Mouse (Mus musculus) megakaryocyte progenitor cell, adult 5-6 weeks (primary cell): ENCODE results near the gene Psmd5. TPM values are rescaled to one million over a fixed set of nuclear protein-coding genes. Genes with fewer than 3 reads are reported as not detected.

Source experiments
- ATAC-seq: replicated peaks from 2 replicates; pipeline ENCODE4 v1.8.0; 2016; ENCODE audit warnings: mild to moderate bottlenecking, moderate TSS enrichment, inconsistent platforms; ENCODE audit not compliant: poor library complexity
- total RNA-seq, 2 experiments: library from RNA; stranded (forward) in 1 of 2; stranded (reverse) in 1 of 2; fragments of 157-497, 149-512 nt in 1 of 2; fragments of 200-1000 nt in 1 of 2; gene quantifications; 2 replicates each; pipeline versions ENCODE4 v1.2.3 to v1.2.4; 2015 to 2017

The Psmd5 gene
- total RNA-seq (2015) (81.7 and 88.9 TPM in 2 replicates), total RNA-seq (2017) (27.5 and 33.9 TPM in 2 replicates)

GRCm38 (mm10) chr2:34874816-34875345 is at the start of gene Psmd5:
TSS of gene Psmd5 (minus strand) at chr2:34874968.
- no peak for ATAC-seq

DNA sequence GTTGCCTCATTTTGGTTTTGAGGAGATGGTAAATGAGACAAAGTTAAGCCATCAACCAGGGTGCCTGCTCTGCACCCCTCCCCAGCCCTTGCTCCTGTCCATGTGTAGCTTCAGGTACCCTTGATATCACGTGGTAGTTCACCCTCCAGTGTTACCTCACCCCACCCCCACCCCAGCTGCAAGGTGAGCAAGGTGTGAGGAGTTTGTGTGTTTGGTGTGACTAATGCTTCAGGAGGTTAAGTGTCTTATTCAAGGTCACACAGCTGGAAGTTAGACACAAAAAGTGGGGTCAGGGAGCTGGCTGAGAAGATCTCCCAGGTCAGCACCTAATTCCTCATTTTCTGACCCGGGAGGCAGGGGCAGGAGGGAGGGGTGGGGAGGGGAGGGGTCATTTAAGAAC is 48.0 kb upstream of the Psmd5 start:
- ATAC-seq, result no peak

- no peak for ATAC-seq
Measured at GRCm38 (mm10) chr2:34920144-34920543, 45.4 kb upstream of the Psmd5 start.

GRCm38 (mm10) chr2:34915103-34915502 is 40.3 kb upstream of the Psmd5 start:
- ATAC-seq, result no peak

DNA sequence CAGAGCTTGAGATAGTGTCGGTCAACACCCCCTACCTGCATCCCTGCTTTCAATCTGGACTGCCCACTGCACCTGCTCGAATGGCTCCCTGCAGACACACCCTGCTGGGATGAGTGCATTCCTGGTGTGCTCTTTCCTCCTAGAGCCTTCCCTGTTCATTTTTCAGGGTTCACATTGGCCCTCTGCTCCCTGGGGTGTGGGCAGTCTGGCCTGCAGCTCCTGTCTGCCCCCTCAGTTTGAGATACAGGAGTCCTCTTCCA is 40.0 kb upstream of the Psmd5 start:
- ATAC-seq, result no peak

GRCm38 (mm10) chr2:34914069-34914822 is 39.5 kb upstream of the Psmd5 start:
- peak; percentile 82 for ATAC-seq

GRCm38 (mm10) chr2:34913218-34914068 is 38.7 kb upstream of the Psmd5 start, which contains the start of gene Phf19:
TSS of gene Phf19 (minus strand) at chr2:34914026.
- ATAC-seq, result peak; percentile 43; the same call in 1 of the 2 replicates

DNA sequence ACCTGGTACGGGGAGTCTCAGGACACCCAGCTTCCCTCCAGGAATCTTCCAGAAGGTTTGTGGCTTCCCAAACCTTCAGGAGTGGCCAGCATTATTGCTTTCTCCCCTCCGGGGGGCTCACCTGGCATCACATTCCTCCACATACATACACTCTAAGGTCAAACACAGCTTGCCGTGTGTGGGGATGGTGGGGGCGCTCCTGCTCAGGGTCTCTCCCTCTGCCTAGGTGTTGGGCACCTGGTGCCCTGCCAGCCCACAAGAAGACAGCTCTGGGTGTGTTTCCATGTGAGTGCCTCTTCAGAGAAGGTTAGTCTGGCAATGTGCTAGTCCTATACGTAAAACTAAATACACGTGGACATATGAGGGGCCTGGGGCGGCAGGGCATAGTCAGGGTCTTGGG is 37.8 kb upstream of the Psmd5 start:
- ATAC-seq, result no peak

- ATAC-seq, result no peak
Measured at GRCm38 (mm10) chr2:34911871-34912270, 37.1 kb upstream of the Psmd5 start.

- no peak for ATAC-seq
Measured at GRCm38 (mm10) chr2:34909719-34910118, 35.0 kb upstream of the Psmd5 start.

GRCm38 (mm10) chr2:34906861-34907604 is 32.3 kb upstream of the Psmd5 start:
- peak; percentile 36 for ATAC-seq

DNA sequence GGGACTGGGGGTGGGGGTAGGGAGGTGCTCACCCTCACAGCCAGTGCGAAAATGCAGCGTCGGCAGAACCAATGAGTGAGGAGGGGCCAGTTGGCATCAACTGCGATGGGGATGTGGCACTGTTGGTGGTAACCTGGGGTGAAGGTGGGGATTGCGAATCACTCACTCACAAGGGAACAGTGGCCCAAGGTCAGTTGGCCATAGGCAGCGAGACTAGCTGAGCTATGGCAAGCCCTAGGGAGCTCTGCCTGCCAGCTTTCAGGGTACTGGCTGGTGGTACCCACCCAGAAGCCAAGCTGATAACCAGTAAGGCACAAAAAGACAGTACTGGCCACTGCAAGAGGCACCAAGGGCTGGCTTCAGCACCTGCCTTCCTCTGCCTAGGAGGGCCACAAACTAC is 31.7 kb upstream of the Psmd5 start:
- ATAC-seq, result no peak

DNA sequence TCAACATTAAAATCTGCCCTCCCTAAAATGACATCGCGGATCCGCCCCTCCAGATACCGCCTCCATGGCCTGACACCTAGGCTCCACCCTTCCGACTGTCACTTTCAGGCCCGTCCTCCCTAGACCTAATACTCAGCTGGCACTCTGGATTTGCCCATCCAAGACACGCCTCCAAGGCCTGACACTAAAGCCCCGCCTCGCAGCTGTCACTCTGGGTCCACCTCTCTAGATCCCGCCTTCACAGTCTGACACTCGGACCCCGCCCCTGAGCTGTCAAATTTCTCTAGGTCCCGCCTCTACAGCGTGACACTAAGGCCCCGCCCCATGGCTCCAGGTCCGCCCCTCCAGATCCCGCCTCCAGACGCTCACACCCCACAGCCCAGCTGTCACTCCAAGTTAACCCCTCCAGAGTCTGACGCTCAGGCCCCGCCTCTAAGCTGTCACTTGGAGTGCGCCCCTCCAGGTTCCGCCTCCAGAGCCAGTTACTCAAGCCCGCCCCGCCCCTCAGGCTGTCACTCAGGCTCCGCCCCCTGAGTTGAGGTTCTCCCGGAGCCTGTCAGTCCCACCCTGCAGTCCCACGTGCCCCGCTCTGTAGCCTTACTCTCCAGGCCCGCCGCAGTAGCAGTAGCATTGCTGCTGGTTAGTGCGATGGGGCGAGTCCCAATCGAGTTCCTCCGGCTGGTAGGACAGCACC is 30.2 kb upstream of the Psmd5 start:
- ATAC-seq, result peak; percentile 85

GRCm38 (mm10) chr2:34903652-34904405 is 29.1 kb upstream of the Psmd5 start:
- no peak for ATAC-seq

DNA sequence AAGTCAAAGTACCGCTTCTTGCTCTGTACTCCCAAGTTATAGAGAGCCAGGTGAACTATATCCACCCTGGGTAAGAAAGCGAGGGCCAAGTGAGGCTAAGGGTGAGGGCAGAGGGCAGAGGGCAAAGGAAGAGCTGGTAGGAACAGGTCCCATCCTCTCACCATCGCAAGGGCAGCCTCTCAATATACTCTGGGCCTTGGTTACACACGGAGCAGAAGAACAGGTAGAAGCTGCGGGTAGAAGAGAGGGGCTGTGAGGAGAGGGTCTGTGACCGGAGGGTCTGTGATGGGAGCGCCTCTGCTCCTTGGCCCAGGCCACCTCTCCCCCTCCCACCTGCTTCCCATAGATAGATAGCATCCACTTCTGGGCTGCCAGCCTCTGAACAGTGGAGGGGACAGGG is 28.4 kb upstream of the Psmd5 start:
- no peak for ATAC-seq

DNA sequence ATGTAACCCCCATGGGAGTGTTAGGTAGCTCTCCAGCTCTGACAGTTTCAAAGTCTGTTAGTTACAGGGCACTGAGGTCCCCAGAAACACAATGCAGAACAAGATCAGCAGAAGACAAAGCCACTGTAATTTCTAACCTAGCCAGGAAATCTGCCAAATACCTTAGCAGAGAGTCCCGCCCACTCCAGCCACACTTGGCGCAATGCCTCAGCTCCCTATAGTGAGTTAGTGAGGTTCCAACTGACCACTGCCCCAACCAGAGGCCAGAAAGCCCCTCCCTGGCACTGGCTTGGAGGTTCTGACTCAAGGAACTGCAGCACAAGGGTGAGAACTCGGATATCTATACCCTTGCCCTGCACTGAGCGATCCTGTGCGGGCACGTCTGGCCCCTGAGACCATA is 28.0 kb upstream of the Psmd5 start:
- ATAC-seq, result no peak

DNA sequence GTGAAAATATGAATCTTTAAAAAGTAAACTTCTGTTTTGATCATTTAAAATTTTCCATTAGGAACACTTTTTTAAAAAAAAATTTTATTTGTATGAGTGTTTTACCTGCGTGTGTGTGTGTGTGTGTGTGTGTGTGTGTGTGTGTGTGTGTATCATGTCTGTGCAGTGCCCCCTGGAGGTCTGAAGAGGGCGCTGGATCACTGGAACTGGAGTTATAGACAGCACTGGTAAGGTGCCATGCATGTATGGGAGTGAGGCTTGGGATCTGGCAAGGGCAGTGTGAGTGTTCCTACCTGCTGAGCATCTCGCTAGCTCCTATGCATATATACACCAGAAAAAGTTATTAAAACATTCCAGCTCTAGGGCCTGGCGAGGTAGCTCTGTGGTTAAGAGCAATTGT is 27.0 kb upstream of the Psmd5 start:
- no peak for ATAC-seq

DNA sequence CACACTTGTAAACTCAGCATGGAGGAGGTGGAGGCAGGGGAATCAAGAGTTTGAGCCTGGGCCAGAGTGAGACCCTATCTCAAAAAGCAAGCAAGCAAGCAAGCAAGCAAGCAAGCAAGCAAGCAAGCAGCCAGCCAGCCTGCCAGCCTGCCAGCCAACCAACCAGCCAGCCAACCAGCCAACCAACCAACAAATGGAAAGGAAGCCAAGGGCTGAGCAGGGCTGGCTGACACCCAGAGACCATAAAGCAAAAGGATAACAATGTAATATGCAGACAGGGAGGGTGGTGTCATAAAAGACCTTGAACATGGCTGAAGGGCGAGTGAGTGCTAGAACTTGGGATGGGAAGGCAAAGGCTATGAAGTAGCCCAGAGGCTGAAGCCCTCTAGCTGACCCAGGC is 25.6 kb upstream of the Psmd5 start:
- no peak for ATAC-seq

DNA sequence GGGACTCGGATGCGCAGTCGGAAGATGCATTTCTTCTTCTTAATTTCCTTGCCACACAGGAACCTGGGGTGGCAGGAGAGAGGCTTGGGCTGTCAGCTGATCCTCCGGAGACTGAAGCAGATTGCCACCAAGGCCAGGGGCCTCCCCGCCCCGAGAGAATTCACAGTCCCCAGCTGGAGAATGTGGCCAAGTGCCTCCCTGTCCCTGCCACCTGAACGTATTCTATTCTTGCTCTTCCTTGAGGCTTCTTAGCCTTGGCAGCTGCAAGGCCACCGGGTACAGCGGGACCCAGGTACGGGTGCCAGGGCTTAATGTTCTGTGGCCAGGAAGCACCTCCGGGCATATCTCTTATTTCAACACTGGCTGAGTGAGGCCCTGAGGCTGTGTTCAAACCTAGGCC is 24.9 kb upstream of the Psmd5 start:
- no peak for ATAC-seq

GRCm38 (mm10) chr2:34897820-34898219 is 23.1 kb upstream of the Psmd5 start:
- peak; percentile 85 for ATAC-seq
